Mouse (Mus musculus): ENCODE data around the gene Sox6. TPM values are rescaled to one million over a fixed set of nuclear protein-coding genes. Genes with fewer than 3 reads are reported as not detected.

The Sox6 gene
- 9.2 and 10.0 TPM in 2 replicates for polyA plus RNA-seq (2012; rRNA removed)

DNA sequence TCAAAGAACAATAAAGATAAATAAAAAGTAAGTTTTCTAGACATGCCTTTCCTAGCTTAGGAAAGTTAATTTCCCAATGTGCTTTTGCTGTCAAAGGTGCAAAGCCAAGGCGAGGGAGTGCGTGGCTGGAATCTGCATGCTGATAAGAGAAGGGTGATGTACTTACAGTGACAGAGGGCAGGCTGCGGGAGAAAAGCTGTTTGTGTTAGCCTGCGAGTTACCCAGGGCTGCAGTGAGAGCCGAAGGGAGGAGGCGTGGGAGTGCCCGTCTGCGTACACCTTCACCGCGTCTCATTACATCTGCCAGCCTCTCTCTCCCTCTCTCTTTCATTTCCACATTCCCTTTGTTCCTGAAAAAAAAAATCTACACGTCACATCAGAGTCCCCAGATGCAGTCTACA, at the start of gene Sox6:
Gene Sox6, minus strand, starts transcription at position 286 of the 400 bp plus-strand sequence.

DNA sequence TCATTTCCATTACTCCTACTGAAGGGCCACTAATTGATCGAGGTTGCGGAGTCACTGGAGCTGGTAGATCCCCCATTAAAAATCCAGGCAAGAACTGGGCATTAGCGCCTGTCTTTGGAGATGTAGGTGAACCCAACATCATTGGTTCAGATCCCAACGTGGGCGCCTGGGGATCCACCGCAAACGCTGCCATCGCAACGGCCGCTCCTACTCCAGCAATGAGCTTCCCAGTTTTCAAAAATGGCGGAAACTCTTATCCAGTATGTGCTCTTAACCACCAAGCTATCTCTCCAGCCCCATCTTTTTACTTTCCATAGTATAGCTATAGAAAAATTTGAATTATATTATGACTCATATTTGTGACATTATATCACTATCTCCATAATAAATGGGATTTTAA, 45.8 kb upstream of the Sox6 start, which contains the start of gene Gm4353:
Gene Gm4353, minus strand, starts transcription at position 270 of the 400 bp plus-strand sequence.

DNA sequence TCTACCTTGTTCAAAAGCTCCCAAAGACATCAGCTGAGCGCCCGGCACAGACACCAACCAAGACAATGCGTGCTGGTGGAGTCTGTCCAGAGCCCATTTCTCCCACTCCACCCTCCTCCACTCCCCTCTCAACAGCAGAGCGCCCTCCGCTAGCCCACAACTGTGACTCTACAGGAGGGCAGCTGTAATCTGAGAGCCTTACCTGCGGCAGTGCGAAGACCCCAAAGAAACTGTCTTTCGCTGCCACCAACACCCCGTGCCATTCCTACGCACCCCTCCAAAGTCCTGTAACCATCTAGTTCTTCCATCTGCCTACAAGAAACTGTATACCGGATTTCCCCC, 571 bp upstream of the Sox6 start, which contains the start of gene 1110004F10Rik:
Gene 1110004F10Rik, plus strand, starts transcription at position 202 of the 342 bp plus-strand sequence.

Other genes with a start within 250 kb of the Sox6 start
- 43.8 and 49.5 TPM in 2 replicates for gene 1110004F10Rik, start 601 bp upstream of the Sox6 start, polyA plus RNA-seq (2012; rRNA removed)
- 0.23 and 0.38 TPM in 2 replicates for gene Gm4353, start 45.8 kb upstream of the Sox6 start, polyA plus RNA-seq (2012; rRNA removed)